Mouse (Mus musculus): ENCODE measurements around the gene Prkd2.

The Prkd2 gene

GRCm38 (mm10) chr7:16827274-16827673 lies 15.4 kb upstream of the Prkd2 start:
- no peak for DNase-seq (ENCODE audit: low spot score)

GRCm38 (mm10) chr7:16830449-16830848 lies 12.3 kb upstream of the Prkd2 start:
- no peak for DNase-seq (ENCODE audit: low spot score)

- no peak for DNase-seq (ENCODE audit: low spot score)
Observed at GRCm38 (mm10) chr7:16837916-16838803, 4.5 kb upstream of the Prkd2 start.

GRCm38 (mm10) chr7:16838804-16839426 lies 3.8 kb upstream of the Prkd2 start:
- DNase-seq (ENCODE audit: low spot score) = no peak

GRCm38 (mm10) chr7:16839427-16840108 lies 3.1 kb upstream of the Prkd2 start:
- no peak for DNase-seq (ENCODE audit: low spot score)

GRCm38 (mm10) chr7:16840109-16840491 lies 2.6 kb upstream of the Prkd2 start:
- no peak for DNase-seq (ENCODE audit: low spot score)

GRCm38 (mm10) chr7:16841078-16841477 lies 1.6 kb upstream of the Prkd2 start:
- no peak for DNase-seq (ENCODE audit: low spot score)

- no peak for DNase-seq (ENCODE audit: low spot score)
Observed at GRCm38 (mm10) chr7:16841561-16842560, 841 bp upstream of the Prkd2 start.

- DNase-seq (ENCODE audit: low spot score) = no peak
Observed at GRCm38 (mm10) chr7:16843441-16844171, 904 bp downstream of the Prkd2 start.

GRCm38 (mm10) chr7:16844696-16845071 lies 2.0 kb downstream of the Prkd2 start:
- no peak for DNase-seq (ENCODE audit: low spot score)

- no peak for DNase-seq (ENCODE audit: low spot score)
Observed at GRCm38 (mm10) chr7:16845072-16845819, 2.5 kb downstream of the Prkd2 start.

- DNase-seq (ENCODE audit: low spot score) = no peak
Observed at GRCm38 (mm10) chr7:16845820-16846167, 3.1 kb downstream of the Prkd2 start.

GRCm38 (mm10) chr7:16846775-16847174 lies 4.1 kb downstream of the Prkd2 start:
- no peak for DNase-seq (ENCODE audit: low spot score)

GRCm38 (mm10) chr7:16847507-16847906 lies 4.8 kb downstream of the Prkd2 start:
- DNase-seq (ENCODE audit: low spot score) = no peak

- no peak for DNase-seq (ENCODE audit: low spot score)
Observed at GRCm38 (mm10) chr7:16848579-16848978, 5.9 kb downstream of the Prkd2 start.

- DNase-seq (ENCODE audit: low spot score) = no peak
Observed at GRCm38 (mm10) chr7:16851636-16852035, 8.9 kb downstream of the Prkd2 start.

- DNase-seq (ENCODE audit: low spot score) = no peak
Observed at GRCm38 (mm10) chr7:16853302-16853831, 10.7 kb downstream of the Prkd2 start.

GRCm38 (mm10) chr7:16858336-16858735 lies 15.6 kb downstream of the Prkd2 start:
- DNase-seq (ENCODE audit: low spot score) = no peak

GRCm38 (mm10) chr7:16859902-16860651 lies 17.4 kb downstream of the Prkd2 start:
- DNase-seq (ENCODE audit: low spot score) = peak; percentile 58

Measured in c-Kit-positive CD71-positive TER-119-positive erythroid progenitor cells, embryonic 14.5 days (primary cell).